Mouse (Mus musculus) activated CD4-positive, CD25-positive, alpha-beta regulatory T cell, adult 4 months (primary cell): ENCODE results near the gene Sh3bp5l. TPM values are rescaled to one million over a fixed set of nuclear protein-coding genes. Genes with fewer than 3 reads are reported as not detected.
"Not testable (repeated sequence)": the region's sequence is repeated elsewhere in the genome, so short reads cannot be mapped to it uniquely, and the experiment has no call there.

Experiments
- ATAC-seq: one replicate; pipeline ENCODE4 v1.8.0; 2017
- polyA plus RNA-seq, 2 experiments: library from polyadenylated mRNA; unstranded; fragments of 100-300 nt; shearing (Covaris generic); gene quantifications; one replicate each; pipeline ENCODE4 v1.2.1; 2017

Sh3bp5l gene
- polyA plus RNA-seq, 2 experiments from 2014 or later: 3.7 to 5.9 TPM

DNA sequence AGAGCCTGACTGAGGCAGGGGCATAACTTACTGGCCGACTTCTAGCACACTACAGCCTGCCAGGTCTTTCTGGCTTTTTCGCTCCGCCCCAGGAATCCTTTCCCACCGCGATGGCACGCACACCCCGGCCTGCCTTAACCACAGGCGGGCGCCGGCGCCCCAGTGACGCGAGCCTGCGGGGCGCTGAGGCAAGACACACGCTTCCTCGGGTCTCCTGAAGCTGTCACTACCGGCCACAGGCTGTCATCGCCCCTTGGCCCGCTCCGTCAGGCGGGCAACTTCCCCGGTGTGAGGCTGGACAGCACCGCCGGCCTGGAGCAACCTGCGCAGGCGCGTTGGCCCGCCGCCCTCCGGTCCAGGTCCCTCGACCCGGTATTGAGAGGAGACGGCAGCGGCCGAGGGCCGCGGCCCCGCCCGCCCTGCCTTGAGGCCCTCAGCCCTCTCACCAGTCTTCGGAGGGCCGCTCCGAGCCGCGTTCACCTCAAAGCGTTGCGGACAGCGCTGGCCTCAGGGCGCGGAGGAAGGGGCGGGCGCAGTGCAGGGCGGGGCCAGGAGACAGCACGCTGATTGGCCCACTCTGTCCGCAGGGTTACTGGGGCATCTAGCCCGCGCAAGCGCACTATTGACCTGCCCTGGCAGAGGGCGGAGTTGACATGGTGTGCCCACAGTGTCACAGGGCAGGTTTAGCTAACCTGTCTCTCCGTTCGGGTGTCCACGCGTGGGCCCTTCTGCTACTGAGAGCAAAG lies 7.5 kb upstream of the Sh3bp5l start:
- ATAC-seq: peak; percentile 90

- no peak for ATAC-seq
Measured at GRCm38 (mm10) chr11:58323570-58324340, 6.8 kb upstream of the Sh3bp5l start.

GRCm38 (mm10) chr11:58324614-58325229 lies 5.8 kb upstream of the Sh3bp5l start:
- no peak for ATAC-seq

DNA sequence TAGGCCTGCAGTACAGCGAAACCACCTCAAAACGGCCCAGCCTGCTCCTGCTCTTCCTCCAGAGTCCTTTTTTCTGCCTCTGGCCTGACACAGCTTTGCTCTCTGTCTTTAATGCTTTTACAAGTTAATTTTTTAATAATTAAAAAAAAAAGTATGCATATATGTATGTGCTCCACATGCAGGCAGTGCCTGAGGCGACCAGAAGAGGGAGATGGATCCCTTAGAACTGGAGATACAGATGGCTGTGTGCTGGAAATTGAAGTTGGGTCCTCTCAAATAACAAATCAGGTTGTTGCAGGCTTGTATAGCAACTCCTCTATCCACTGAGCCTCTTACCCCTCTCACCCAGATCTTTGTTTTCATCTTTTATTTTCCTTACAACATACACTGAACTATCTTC lies 3.7 kb upstream of the Sh3bp5l start:
- ATAC-seq: no peak

DNA sequence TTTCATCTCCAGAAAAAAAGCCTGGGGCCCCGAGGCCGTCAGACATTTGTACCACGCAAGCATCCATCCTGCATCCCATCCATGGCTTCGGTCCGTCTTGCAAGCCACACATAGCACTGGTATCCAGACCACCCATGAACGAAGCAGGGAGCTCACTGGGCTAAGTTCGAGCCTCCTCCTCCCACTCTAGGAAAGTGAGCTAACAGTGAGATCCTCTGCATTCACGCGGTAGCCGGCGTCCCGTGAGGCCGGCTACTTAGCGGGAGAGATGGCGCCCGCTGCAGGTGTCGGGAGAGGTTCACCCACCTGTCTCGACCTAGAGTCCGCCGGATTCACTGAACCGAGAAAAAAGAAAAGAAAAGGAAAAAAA lies 633 bp upstream of the Sh3bp5l start:
- ATAC-seq: peak; percentile 30

GRCm38 (mm10) chr11:58331149-58331495 lies 598 bp downstream of the Sh3bp5l start:
- ATAC-seq: no peak

DNA sequence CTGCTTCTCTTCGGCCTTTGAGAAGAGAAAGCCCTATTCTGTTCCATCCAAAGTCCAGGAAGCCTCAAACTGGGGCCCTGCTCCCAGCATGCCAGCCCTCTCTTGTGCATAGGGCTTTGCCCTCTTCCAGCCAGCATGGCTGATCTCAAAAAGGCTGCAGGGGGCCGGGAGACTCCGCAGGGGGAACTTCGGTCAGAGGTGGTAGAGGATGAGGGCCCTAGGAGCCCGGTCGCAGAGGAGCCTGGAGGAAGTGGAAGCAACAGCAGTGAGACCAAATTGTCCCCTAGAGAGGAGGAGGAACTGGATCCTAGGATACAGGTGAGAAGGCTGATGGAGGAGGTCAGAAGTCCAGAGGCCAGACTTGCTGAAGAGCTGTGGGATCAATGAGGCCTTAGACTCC lies 1.0 kb downstream of the Sh3bp5l start:
- no peak for ATAC-seq

DNA sequence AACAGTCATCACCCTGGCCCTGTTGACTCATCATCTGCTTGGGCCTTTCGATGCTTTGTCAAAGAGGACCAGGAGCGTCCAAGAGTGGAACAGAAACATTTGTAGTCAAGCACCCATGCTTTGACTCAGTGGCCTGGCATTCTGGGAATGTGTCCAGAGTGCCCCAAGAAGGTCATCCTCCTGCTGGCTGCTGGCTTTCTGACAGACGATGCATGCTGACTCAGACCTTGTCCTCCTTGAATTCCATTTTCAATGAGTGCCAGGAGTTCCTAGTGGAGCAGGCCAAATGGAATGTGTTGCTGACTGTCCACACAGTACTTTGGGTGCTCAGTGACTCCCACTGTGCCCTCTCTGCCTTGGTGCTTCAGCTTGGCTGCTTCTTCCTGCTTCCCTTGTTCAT lies 4.2 kb downstream of the Sh3bp5l start:
- no peak for ATAC-seq

- no peak for ATAC-seq
Measured at GRCm38 (mm10) chr11:58346745-58347144, 16.2 kb downstream of the Sh3bp5l start.

DNA sequence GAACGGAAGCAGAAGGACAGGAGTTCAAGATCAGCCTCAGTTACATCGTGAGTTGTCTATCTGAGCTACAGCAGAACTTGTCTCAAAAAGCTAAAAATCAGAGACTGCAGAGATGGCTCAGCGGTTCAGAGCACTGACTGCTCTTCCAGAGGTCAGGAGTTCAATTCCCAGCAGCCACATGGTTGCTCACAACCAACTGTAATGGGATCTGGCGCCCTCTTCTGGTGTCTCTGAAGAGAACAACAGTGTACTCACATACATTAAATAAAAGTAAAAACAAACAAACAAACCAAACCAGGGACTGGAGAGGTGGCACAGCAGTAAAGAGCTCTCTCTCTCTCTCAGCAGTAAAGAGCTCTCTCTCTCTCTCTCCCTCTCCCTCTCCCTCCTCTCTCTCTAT lies 20.1 kb downstream of the Sh3bp5l start:
- no peak for ATAC-seq

GRCm38 (mm10) chr11:58351179-58351578 lies 20.7 kb downstream of the Sh3bp5l start:
- no peak for ATAC-seq

DNA sequence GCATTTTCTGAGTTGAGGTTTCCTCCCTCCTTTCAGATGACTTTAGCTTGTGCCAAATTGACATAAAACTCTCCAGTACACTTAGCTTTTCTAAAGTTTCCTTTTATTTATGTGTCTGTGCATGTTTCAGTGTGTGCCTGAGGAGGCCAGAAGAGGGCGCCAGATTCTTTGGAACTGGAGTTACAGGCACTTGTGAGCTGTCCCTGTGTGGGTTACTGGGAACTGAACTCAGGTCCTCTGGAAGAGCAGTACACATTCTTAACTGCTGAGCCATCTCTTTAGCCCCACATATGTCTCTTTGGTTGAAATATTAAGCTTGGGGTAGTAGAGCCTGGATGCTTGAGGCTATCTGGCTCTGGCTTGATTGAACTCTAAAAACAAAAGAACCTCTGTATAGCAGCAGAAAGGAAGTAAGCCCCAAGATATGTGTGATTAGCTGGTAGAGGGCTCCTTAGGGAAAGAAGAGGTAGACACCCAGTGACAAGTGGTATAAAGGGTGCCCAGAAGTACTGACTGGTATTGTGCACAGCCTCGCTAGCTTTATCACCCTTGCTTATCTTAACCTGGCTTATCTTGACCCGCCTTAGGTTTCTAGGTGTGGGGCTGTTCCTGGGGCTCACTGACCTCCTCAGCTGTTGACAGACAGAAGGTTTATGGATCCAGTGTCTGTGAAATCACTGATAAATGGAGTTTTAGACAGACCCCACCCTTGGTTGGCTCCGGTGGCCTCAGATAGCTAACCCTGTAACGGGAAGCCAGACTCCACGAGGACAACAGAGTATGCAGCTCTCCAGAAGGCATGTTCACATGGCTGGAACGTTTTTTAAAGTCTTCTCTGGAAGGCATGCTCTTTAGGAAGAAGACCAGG lies 22.4 kb downstream of the Sh3bp5l start:
- ATAC-seq: no peak

GRCm38 (mm10) chr11:58353709-58354108 lies 23.2 kb downstream of the Sh3bp5l start:
- no peak for ATAC-seq

- no peak for ATAC-seq
Measured at GRCm38 (mm10) chr11:58354476-58354875, 24.0 kb downstream of the Sh3bp5l start.

DNA sequence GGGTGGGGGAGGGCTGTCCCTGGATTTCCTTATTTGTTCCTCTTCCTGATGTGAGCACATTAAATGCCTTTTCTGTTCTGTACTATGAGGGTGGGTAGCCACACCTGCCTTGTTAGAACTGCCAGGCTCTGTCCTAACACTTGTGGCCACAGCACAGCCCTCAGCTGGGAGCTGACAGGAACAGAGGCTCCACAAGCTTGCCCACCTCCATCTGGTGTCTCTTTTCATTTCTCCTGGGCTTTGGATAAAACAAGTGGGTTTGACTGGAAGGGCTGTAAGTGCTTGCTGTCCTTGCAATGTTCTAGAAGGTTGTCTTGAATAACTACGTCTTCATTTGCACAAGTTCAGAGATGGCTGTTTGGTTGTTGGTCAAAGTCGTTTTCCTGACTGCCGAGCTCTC lies 24.4 kb downstream of the Sh3bp5l start:
- ATAC-seq: no peak

DNA sequence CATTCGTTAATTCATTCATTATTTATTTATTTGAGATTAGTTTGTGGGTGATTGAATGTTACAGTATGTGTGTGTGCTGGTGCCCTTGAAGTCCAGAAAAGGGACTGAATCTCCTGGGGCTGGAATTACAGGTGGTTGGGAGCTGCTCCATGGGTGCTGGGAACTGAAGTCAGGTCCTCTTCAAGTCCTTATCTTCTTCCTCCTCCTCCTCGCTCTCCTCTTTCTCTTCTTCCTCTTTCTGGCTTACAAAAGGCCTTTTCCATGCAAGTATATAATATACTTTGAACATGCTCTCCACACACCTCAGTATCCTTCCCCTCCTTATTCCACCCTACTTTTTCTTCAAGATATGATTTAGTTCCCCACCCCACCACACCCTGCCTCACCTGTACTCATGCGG lies 26.5 kb downstream of the Sh3bp5l start:
- ATAC-seq: no peak

- ATAC-seq: no peak
Measured at GRCm38 (mm10) chr11:58357844-58358534, 27.5 kb downstream of the Sh3bp5l start.

DNA sequence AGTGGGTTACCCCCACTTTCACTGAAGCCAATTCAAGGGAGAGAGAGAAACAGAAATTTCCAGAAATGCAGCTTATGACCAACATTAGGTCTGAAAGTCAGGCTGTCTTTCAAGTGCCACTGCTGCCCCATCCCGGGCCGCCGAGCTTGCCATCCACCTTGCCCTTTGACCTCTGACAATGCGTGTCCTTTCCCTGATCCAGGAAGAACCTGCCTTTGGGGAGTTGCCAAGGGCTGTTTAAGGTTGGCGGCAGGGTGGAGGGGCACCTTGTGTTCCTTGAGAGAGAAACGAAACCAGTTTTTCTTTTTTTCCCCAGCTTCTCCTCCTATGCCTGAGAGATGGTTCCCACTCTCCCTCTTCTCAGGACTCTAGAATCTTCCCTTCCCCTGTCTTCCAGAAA lies 32.0 kb downstream of the Sh3bp5l start:
- not testable (repeated sequence) for ATAC-seq

GRCm38 (mm10) chr11:58364454-58364853 lies 33.9 kb downstream of the Sh3bp5l start:
- no peak for ATAC-seq

GRCm38 (mm10) chr11:58366191-58366590 lies 35.7 kb downstream of the Sh3bp5l start:
- not testable (repeated sequence) for ATAC-seq

DNA sequence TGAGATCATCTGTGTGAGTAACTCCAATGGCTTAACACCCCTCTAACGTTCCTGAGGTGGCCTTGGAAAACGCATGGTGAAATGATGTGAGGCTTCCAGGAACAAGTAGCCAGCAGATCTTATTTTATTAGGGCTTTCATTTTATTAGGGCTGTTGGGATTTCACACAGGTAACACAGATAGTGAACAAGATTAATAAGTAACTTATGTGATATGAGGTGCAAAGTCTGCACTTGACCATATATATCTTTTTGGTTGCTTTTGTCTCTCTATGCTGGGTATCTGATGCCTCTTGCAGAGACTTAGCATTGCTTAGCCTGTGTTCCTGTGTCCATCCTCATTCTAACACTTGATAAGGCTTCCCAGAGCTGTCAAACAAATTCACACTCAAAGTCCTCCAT lies 46.7 kb downstream of the Sh3bp5l start:
- ATAC-seq: no peak

GRCm38 (mm10) chr11:58377686-58378085 lies 47.2 kb downstream of the Sh3bp5l start:
- no peak for ATAC-seq
